Mouse (Mus musculus) heart, adult 18-20 months (tissue): ENCODE data around the gene Anp32a. TPM values are rescaled to one million over a fixed set of nuclear protein-coding genes. Genes with fewer than 3 reads are reported as not detected.

Experiments
- DNase-seq, 2 experiments: peaks; one replicate each; pipeline ENCODE4 v3.0.0; 2021 to 2022; ENCODE audit warnings: mixed read lengths in 1 of 2
- total RNA-seq, 2 experiments: library from RNA; stranded (reverse); gene quantifications; 2 replicates each; pipeline ENCODE4 v1.2.3; 2021

Anp32a gene
- total RNA-seq, 2 experiments from 2014 or later: 180 to 184 TPM

DNA sequence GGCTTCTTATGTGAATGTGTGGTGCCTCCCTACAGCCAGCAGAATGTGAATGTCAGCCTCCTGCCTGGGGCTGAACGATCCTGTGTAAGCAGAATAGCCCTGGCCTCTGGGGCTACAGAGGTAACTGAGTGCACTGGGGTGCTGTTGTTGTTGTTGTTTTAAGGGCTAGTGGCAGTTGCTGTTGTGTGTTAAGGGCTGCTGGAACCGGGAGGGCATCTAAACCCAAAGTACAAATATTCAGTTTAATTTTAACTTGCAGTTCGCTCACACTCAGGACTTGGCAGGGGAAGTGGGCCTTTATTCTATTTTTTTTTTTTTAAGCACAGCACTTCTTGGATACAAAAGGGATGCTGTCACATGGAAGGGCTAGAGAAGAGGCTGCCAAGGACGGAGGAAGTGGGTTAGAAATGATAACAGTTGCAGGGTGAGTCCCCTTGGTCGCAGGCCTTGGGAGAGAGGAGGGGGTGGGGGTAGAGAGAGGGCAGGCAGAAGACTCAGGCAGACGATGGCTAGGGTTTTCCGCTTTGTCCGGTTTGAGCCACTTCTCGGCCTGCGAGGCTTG is 26.5 kb downstream of the Anp32a start:
- peak in 1 of 2 experiments; percentile 74 for DNase-seq

DNA sequence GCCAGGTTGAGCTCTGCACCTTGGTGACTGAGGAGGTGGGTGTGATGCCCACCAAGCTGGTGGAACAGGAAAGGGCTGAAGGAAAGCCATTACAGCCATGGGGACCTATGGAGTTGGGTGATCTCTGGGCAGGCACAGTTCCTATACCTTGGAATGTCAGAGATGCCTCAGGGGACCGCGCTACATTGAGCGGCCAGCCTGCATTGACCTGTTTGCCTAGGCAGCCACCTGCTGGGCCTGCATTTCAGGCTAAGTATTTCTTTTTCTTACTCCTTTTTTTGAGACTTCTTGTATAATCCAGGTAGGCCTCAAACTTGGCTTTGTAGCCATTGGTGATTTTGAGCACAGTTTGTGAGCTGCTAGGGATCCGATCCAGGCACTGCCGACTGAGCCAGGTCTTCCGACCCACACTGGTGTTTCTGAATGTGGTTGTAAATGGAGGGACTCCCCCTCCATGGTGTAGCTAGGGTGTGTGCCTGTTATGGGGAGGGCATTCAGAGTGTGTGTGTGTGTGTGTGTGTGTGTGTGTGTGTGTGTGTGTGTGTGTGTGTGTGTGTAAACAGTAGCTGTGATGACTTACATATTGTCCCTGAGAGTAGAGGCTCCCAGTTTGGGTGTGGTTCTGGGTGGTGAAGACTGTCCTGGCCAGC is 27.3 kb downstream of the Anp32a start:
- DNase-seq: peak in 1 of 2 experiments; percentile 32

DNA sequence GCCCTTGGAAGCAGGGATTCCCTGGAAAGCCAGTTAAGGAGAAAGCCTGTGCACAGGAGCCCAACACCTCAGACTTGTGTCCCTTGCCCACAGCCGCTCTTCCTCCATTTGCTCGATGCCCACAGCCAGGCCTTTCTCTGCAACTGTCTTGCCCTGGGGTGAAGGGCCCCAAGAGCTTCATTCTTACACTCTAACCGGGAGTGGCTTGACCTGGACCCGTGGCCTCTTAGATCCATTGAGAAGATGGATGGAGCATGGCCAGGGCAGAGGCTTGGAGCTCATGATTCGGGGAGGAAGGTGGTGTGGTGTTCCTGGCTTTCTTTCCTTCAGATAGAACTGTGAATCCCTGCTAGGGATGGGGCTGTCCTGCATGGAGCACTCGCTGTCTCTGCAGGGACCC is 28.1 kb downstream of the Anp32a start:
- peak in 1 of 2 experiments; percentile 12 for DNase-seq

DNA sequence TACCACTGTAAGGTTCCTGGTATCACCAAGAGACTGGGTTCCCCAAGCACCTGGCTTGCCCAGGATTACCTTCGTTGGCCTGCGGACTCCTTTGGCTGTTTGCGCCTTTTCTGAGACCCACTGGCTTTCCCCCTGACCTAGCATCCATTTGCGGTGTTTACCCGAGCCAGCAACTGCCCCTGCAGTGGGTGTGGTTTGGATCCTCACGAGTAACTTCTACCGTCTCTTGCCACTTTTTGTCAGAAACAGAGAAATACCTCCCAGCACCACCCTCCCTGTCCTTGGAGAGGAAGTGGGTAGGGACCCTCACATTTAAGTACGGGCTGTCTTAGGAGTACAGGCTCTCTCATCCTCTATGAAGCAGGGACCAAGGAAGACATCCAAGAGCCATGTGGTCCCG is 29.1 kb downstream of the Anp32a start:
- peak in 1 of 2 experiments; percentile 9 for DNase-seq

DNA sequence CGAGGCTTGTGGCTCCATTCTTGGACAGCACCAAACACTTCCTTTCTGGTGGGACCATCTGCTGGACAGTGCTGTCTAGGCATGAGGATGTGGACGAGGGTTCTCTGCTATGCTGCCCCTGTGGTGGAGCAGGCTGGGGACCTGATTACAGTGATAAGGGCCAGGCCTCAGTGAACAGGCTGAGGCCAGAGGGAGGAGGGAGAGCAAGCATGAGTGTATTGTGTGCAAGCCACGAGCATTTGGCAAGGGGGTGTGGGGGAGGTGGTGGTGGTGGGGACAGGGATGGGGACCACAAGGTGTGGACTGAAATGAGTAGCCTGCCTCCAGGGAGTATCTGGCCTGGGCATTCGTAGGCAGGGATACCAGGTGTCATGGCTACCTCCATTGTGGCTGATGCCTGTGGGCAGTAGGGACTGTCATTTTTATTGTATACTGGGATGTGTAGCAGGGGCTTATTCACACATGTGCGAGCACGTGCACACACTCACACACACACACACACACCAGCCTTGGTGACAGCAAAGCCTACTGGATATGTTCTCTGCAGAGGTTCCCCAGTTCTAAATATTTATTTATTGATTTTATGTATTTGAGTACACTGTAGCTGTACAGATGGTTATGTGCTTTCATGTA is 29.7 kb downstream of the Anp32a start:
- peak in 1 of 2 experiments; percentile 13 for DNase-seq

DNA sequence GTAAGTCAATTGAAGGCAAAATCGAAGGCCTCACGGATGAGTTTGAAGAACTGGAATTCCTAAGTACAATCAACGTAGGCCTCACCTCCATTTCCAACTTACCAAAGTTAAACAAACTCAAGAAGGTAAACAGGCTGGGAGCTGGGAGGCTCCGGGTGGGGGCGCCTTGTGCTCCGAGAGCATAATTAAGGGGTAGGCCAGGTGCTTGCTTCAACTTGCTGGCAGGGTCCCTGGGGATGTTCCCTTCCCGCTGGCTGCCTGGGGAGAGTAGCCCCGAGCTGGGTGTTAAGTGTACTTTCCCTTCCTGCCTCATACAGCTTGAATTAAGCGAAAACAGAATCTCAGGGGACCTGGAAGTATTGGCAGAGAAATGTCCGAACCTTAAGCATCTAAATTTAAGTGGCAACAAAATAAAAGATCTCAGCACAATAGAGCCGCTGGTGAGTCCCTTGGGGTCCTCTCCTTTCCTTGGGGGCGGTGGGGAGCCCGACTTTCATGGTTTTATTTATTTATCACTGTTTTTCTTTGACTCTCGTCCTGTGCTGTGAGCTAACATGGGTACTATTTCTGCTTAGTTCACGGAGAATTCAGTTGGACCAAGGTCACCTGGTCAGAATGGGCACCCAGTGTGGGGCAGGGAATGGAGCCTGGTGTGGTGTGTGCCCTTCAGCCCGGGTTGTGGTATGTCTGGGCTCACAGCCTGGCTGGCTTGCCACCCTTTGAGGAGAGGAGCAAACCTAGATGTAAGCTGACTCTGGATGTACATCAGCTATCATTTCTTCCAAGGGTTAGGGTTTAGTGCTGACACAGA is 30.9 kb downstream of the Anp32a start:
- peak; percentile 31 to 40 for DNase-seq

DNA sequence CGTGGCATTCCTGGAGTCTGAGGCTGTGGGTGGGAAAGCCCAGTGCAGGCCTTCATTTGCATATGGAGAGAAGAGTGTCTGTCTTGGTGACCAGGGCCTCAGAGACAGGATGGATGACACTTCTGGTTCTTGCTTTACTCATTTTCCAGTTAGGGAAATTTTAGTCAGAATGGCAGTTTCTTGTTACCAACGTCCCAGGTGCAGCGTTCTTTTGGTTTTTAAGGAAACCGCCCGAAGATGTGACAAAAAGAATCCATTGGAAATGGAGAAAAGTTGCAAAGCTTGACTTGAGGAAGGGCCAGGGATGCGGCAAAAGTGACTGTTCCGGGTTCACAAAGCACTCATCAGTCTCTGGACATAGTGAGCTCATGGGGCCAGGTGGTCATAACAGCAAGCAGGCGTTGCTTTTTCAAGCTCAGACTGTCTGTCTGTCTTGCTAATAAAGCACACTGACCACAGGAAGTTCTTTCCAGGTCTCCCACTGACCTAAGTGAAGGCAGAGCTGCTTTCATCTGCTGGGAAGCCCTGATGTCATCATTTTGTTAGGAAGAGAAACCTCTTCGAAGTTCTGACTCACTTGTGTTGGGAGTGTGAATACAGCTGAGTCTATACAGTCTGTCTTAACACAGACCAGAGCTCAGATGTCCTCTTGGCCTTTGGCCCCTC is 31.6 kb downstream of the Anp32a start:
- DNase-seq: peak in 1 of 2 experiments; percentile 17

DNA sequence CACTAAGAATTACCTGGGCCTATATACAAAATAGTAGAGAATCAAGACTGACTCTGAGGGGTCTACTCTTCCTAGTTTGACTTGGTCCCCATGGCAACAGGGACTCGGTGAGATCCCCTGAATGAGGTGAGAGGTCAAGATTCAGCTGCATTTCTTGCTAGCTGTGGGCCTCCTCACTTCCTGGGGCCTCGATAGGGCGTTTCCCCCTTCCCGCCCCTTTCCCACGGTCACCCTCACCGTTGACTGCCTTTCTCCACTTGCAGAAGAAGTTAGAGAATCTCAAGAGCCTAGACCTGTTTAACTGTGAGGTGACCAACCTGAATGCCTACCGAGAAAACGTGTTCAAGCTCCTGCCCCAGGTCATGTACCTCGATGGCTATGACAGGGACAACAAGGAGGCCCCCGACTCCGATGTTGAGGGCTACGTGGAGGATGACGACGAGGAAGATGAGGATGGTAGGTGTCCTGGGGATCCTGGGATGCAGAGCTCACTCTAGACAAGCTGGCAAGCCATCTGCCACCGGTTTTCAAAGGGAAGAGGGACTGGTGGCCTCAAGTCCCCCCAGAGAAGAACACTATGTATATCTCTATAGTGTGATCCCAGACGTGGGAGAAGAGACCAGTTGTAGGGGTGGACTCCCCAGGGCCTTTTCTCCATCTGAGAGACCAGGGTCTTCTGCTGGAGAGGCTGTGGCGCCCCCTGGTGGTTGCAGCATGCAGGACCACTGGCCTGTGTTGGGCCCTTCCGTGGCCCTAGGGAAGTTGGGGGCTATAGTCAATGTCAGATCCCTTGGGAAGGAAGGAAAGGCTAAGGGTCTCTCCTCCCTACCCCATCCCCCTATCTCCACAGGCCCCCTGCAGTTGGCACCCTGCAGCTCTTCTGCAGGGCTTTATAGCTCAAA is 32.4 kb downstream of the Anp32a start:
- peak; percentile 78 to 89 for DNase-seq

DNA sequence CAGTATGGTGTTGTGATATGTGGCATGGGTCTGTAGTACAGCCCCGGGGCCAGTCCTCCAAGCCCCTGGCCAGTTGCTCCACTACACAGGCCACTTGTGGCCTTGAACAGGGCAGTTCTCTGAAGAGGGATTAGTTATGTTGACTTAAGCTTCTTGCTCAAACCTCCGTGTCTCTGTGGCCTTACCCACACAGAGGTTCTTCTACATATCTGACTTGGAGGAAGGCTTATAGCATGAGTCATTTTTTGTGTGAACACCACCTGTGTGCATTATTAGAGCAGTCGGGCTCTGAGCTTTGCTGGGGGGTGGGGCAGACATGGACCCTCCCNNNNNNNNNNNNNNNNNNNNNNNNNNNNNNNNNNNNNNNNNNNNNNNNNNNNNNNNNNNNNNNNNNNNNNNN is 33.2 kb downstream of the Anp32a start:
- peak in 1 of 2 experiments; percentile 12 for DNase-seq

DNA sequence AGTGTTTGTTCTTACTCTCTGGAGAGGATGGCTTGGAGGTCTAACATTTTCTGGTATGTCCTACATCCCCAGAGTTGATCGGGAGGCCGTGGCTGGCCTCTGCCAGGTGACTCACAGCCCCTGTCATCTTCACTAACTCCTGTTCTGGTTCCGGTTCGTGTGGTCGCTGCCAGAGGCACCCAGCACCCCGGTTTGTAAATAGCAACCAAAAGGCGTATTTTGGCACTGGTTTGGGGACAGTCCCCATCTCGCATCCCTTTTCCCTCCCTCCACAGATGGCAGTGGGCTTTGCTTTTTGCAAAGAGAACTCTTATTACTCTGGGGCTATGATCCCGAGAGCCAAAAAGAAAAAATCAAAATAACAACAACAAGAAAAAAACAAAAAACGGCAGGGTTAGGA is 36.8 kb downstream of the Anp32a start:
- no peak for DNase-seq

DNA sequence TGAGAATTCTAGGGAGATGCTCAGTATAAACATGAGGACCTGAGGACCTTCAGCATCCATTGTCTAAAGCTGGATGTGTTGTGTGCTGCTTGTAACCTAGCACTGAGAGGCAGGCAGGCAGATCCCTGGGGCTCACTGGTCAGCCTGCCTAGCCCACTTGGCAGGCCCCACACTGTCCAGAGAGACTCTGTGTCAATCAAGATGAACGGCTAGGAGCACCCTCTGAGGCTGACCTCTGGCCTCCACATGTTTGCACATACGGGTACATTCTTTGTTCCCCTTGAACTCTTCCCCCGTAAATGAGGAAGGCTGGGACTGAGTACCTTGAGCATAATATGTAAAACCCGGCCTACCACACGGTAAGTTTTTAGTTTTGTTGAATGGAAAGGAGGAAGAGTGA is 39.3 kb downstream of the Anp32a start:
- DNase-seq: no peak

DNA sequence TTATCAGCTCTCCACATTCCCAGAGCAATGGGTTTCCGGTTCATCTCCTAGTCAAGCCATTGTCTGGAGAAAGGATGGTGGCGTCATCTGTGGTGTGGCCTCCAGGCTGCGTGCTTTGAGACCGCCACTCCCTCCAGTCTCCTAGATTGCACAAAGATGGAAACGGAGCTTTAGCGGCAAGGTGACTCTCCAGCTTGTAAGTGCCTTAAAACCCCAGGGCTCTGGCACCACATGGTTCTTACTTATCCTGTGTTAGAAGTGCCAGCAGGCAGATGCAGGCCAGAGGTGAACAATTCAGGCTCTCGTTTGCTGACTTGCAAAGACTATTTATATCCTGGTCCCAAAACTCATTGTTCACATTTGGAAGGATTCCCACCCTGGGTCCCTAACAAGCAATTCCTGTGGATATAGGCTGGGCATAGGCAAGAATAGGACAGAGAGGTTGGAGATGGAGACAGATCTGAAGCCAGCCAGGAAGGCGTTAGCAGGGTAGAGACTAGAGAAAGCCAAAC is 40.4 kb downstream of the Anp32a start:
- DNase-seq: peak; percentile 45 to 60

DNA sequence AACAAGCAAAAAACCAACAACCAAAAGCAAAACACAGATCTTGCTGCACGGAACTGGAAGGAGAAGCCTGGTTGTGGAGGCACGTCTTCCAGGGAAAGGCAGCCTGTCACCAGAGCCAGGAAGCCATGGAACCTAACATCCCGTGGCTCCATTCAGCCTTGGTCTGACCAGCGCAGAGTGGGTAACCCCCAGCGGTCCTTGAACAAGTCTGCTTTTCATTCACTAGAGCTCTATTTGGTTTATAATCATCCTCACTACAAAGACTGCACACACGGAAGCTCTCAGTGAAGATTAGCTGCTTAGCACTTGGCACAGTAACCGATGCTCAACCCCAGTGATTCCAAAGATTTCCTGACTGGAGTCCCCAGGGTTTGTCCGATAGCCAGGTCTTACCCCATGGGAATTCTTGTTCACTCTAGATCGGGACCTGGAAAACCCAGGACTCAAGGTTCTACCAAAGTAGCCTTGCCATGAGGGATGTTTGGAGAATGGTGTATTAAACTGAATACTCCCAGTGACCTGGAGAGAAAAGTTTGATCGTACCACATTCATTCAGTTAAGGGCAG is 41.5 kb downstream of the Anp32a start:
- peak in 1 of 2 experiments; percentile 38 for DNase-seq

DNA sequence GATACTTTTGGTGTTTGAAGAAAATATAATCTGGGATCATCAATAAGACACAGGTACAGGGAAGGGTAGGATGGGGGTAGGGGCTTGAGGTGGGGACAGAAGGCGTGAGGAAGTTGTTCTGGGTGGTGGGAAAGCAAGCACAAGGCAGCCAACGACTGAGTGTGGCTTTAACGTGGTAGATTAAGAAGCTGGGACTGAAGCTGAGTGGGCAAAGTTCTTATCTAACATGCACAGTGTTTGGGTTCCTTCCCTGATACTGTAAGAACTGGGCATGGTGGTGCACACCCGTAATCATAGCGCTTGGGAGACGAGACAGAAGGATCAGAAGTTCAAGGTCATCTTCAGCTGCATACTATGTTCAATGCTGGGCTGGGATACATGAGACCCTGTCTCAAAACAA is 44.0 kb downstream of the Anp32a start:
- no peak for DNase-seq

DNA sequence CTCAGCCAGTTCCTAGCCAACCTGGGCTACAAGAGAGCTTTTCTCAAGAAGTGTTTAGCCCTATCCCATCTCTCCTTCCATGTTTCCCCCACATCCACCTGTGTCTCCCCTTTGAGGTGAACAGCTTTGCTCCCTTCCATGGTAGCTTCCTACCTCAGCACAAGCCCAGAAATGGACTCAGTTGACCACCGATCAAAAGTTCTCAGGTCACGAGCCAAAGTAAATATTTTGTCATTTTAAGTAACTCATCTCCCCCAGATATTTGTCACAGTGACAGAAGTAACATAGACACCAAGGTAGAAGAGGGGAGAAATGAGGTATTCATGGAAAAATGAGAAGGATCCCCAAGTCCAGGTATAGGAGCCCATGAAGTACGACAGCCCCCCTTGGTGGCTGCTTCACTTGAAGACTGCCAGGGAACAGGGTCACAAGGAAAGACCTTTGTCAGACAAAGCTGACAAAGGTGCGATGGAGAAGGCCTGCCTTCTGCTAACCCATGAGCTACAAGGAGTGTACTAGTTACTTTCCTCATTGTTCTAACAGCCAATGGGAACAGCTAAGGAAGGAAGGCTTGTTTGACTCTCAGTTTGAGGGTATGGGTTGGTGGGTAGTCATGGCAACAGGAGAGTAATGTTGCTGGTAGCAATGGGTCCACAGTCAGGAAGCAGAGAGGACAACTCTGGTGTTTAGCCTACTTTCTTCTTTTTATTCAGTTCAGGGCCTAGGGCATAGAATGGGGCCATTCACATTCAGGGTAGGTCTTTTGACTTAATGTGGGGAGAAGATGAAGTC is 44.8 kb downstream of the Anp32a start:
- DNase-seq: no peak

DNA sequence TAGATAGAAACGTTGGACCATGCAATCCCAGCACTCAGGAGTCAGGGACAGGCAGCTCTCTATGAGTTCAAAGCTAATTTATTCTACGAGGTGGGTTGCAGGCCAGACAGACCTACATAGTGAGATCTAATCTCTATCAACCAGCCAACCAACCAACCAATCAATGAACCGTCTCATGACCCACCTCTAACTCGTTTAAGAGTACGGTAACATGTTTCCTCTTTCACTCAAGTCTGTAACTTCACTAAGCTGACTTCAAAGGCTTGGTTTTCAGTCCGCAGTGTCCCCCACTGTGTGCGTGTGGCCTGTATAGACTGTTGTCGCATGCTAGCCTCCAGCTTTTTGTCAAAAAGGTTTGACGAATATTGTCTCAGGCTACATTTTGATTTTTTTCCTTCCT is 48.6 kb downstream of the Anp32a start:
- DNase-seq: no peak

DNA sequence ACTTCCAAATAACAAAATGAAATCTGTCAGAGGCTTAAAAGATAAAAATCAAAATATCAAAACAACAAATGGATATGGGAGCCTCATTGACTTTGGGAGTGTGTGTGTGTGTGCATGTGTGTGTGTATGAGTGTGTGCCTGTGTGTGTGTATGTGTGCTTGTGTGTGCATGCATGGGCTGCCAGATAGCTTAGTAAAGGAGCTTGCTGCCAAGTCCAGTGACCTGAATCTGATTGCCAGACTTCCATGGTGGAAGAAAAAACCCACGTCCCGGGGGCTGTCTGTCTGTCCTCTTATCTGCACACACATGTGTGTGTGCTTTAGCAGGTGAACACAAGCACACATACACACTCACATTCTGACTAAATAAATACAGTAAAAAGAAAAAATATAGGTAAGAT is 52.4 kb downstream of the Anp32a start:
- no peak for DNase-seq

DNA sequence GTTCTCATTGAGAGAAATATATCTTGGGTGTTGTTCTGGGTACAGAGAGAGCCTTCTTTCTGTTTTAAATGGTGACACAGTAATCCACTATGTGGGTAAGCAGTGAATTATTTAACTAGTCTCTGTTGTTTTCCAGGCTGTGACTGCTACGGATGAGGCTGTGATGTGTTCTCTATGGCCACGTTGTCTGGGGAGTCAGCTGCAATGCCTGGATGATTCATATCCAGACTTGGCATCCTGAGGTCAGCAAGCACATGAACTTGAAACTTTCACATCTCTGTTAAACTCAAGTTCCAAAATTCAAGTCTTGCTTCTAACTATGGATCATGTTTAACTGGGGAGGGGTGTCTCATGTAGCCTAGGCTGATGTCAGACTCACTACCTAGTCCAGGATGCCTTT is 53.1 kb downstream of the Anp32a start:
- DNase-seq: no peak

DNA sequence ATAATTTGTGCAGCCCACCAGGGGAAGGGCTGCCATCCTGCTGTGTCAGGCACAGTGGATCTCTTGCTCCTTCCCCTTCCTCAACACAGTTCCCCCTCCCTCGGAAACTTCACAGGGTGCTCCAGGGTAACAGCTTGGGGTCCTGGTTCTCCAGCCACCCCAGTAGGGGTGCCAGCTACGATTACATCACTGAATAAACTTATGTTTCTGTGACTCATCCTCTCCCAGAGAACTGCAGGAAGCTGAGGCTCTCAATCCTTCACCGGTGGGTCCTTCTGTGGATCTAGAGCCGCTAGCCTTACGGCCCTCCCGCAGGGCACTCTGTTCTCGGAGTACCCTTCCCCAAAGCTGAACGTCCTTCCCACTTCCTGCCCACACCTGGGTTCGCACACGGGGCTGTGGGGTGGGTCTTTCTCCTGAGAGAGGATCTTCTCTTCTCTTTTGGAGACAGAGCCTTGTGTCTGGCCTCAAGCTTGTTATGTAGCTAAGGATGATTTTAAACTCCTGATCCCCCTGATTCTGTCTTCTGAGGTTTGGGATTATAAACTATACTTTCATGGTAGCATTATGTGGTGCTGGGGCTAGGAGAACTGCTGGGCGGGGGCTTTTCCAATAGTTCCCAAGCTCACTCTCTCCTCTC is 59.6 kb downstream of the Anp32a start:
- no peak for DNase-seq
